Mouse (Mus musculus): Measurements from ENCODE around the gene Trim29.
A peak's percentile ranks its signal among the peaks of the same experiment; 100 is the strongest.

The Trim29 gene

DNA sequence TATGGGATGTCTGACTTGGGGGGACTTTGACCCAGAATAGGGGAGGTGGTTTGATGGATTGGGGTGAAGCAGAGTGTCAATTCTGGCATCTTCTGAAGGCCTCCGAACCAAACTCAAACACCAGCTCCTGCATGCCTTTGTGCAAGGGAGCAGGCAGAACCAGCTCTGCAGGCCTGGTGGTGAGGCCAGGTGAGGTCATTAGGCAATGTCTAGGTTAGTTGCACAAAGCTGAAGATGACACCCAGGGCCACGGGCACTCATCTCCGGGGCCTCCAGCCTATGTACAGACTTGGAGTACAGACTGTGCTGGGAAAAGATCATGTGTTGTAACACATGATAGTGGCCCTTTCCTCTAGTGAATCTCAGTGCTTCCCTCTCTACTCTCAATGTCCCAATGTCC is 3.2 kb downstream of the Trim29 start:
- DNase-seq (ENCODE audit: extremely low spot score, low spot score), result no peak

DNA sequence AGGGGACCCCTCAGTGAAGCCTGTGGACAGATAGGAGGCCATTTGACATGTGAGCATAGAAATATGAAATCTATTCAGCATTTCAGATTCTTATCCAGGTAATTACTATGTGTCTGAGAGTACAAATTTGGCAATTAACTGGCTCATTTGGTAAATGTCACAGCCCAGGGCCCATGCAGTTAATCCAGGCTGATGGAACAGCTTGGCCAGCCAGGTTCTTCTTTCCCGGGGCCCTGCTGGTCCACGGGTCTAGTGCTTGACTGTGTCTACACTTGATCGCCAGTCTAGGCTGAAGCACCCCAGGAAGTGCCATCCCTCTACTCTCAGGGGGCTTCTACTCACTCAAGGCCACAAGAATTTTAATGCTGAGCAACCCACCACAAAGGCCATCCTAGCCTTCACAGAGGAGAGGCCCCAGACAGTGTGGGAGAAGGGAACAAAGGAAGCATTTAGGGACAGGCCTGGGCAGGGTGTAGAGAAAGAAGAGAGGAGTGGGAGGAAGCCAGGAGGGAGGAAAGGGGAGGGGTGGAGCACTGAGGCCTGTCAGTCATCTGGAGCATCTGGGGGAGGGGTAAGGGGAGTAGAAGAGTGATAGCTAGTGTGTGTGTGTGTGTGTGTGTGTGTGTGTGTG is 4.8 kb downstream of the Trim29 start:
- DNase-seq (ENCODE audit: extremely low spot score, low spot score), result no peak

DNA sequence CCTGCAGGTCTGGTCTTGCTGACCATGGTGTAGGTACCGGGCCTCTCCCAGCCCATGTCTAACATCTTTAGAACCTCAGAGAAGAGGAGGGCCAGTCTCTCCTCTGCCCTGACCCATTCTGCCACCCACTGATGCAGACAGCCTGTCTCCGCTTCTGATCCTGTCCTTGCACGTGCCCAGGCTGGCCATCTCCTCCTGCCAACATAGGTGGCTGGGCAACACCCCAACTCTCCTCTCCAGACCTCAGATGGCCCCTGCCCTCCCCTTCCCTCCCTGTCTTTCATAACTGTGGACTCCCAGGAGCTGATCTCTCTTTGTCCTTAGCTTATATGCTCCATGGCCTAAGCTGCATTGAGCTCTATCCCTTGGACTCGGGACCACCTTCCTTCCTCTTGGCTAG is 5.8 kb downstream of the Trim29 start:
- DNase-seq (ENCODE audit: extremely low spot score, low spot score), result no peak

DNA sequence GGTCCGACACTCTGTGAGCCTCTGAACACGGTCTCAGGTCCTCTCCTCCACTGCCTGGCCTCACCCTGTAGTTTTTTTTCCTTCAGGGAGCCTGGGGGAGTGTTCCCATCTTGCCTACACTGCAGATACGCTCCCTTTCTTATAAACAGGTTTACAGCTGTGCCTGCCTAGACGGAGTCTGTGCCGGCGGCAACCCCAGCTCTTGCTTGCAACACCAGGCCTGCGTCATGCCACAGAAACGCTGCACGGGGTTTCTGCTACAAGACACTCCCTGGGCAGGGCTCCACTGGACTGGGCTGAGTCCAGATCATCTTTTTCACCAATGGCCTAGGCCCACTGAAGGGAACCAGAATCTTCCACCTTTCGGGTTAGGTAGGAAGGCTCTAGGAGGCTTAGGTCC is 8.0 kb downstream of the Trim29 start:
- no peak for DNase-seq (ENCODE audit: extremely low spot score, low spot score)

DNA sequence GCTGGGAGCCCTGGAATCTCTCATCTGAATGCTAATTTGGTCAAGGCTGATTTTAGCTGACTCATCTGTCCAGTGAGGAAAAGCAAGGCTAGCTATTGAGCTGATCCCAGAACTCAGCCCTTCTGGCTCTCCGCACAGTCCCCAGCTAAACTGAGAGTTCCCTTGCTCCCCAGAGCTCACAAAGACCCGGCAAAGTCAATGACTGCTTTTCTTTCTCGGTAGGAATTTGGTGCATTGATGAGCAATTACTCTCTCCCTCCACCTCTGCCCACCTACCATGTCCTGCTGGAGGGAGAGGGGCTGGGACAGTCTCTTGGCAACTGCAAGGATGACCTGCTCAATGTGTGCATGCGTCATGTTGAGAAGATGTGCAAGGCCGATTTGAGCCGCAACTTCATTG is 11.3 kb downstream of the Trim29 start:
- DNase-seq (ENCODE audit: extremely low spot score, low spot score), result no peak

DNA sequence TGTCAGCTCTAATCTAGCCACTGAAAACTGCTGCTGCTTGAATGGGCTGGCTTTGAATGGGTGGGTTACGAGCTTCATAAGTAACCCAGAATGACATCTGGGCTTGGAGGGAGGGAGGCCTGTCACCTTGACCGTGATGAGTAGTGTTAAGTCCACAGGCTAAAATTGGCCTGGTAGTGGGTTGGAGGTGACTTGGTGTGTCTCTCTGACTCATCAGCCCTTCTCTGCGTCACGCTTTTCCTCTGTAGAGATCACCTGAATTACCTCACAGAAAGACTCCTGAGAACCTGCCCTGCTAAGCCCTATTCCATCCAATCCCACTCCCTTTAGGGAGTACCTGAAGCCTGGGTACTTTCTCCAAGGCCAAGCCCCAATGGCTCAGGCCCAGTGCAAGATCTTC is 12.0 kb downstream of the Trim29 start:
- no peak for DNase-seq (ENCODE audit: extremely low spot score, low spot score)

DNA sequence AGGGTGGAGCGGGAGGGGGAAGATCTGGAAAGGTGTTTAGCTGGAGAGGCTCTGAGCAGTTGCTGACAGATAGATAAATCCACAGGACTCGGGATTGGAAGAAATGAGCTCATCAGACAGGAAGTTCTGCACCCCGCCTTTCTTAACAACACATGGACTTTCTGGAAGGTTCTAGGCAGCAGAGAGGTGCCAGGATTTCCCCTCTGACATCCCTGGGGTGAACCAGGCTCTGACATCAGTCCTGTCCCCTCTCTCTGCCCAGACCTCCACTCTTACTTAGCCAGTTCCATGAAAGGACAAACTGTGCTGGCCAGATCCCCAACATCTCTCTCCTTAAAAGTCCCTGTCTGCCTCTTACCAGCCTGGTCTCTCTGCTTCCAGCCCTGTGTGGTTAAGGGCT is 14.8 kb downstream of the Trim29 start:
- no peak for DNase-seq (ENCODE audit: extremely low spot score, low spot score)

DNA sequence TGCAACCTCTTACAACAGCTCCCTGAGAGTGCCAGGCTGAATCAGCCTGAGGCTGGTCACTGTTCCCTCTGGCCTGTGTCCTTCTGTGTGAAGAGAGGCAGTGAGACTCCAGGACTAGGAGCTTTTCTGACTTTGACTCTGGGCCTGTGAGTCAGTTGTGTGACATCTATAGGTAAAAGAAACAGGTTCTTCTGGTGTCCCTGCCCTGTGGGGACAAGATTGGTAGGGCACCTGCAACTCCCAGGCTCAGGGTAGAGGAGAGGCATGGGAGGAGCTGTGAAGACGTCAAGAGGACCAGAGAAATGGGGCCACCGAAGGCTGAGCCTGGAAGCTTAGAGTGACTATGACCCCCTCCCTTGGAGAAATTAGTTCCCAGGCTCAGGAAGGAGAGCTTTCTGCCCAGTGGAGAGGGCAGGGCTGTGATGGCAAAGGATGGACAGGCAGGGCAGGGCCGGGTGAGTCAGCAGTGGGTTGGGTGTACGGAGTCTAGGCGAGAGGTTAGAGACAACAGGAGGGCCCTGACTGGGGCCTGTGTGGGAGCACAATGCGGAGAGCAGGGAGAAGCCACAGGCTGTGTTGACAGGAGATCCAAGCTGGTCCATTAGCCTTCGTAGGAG is 15.5 kb downstream of the Trim29 start:
- no peak for DNase-seq (ENCODE audit: extremely low spot score, low spot score)

DNA sequence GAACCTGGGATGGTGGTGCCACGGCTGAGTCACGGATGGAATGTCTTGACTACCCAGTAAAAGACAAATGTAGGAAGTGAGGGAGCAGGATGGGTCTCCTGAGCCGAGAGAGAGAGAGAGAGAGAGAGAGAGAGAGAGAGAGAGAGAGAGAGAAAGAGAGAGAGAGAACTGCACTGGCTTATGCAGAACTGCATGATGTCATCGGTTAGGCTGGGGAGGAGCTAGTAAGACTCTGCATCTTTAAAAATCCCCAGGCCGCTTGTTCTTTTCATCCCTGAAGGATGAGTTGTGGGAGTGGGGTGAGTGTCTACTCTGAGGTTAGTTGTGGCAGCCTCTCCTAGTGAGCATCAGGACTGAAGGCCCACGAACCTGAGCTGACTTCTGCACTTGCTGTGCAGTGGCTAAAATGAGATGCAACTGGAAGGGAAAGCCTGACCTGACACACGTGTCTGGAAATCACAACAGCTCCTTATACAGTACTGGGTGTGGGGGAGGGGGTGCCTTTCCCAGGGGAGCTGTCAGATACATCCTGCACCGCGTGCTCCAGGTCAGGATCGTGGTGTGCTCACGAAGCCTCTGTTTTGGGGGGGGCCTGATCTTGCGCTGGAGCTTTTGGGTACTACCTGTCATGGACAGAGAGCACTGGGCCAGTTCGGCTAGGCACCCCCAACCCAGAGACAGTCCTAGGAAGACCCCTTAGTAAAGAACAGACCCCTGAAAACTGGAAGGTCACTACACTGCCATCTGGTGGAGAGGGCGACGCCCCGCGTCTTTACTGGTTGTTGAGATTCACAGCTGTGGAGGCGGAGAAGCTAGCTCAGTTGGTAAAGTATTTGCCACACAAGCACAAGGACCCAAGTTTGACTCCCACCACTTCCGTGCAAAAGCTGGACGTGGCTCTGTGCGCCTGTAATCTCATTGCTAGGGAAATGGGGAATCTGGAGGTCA is 16.8 kb downstream of the Trim29 start:
- peak; percentile 60 for DNase-seq (ENCODE audit: extremely low spot score, low spot score)

DNA sequence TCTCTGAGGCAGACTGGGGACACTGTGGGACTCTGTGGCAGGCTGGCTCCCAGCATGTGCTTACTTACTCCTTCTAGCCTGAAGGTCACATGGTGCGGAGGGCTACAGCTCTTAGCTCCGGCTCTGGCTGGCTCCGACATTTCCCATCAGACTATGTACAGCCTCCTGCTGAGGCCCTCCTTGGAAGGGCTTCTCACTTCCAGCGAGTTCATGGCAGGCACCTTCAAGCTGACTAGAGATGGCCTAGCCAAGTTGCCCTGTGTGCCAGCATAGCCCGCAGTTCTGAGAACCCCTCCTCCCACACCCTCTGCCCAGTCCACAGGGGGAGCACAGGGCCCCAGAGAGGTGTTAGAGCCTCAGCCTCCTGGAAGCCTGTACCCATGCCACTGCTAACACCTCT is 19.8 kb downstream of the Trim29 start:
- DNase-seq (ENCODE audit: extremely low spot score, low spot score), result no peak

DNA sequence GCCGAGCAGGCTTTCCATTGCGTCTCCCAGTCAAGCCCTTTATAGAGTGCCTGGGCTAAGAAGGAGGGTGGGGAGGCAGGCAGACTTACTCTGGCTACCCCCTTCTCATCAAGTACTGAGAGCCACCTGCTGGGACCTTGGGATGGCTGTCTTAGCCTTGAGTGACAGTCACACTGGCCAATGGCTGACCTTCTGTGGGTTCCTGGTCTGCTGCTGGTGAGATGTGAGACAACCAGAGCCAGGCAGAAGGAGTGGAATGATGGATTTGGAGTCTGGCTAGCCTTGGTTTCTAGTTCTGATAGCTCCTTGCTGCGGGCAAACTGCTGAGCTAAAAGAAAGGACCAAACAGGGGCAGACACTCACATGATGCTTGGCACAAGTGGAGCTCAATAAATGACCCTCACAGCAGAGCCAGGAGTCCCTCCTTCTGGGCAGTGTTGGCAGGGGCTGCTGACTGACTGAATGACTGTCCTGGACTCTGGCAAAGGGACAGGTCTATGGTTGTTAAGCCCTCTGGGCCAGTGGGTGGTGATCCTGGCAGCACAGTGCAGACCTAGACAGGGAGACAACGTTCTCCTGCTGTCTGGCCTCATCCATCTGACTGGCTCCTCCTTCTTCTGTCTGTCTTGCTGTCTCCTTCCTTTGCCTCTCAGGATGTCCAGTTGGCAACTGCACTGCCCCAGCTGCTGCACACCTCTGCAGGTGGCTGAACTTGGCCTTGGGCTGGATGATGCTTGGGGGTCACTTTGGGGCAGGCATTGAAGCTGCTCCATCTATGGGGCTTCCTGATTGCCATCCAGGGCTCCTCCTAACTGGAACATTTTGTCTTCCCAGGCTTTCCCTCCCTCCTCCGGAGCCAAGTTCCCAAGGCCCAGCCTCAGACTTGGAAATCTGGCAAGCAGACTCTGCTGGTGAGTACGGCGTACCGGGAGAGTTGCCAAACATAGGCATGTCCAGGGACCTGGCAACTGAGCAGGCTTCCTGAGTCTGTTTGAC is 21.1 kb downstream of the Trim29 start:
- DNase-seq (ENCODE audit: extremely low spot score, low spot score), result no peak

DNA sequence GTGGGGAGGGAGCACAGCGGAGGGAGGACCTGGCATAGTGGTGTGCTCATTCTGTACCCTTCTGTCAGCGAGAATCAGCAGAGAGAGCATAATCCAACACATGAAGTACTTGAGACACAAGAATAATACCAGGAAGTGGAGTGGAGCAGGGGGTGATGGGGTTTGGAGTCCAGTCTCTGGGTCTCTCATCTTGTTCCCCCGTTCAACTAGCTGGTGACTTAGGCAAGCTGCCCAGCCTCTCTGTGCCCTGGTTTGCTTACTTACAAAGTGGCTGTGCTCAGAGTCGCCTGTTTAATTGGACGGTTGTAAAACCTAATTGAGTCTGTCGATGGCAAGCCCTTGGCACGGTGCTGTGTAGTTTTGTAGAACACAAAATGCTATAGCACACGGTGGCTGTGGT is 23.8 kb downstream of the Trim29 start:
- no peak for DNase-seq (ENCODE audit: extremely low spot score, low spot score)

DNA sequence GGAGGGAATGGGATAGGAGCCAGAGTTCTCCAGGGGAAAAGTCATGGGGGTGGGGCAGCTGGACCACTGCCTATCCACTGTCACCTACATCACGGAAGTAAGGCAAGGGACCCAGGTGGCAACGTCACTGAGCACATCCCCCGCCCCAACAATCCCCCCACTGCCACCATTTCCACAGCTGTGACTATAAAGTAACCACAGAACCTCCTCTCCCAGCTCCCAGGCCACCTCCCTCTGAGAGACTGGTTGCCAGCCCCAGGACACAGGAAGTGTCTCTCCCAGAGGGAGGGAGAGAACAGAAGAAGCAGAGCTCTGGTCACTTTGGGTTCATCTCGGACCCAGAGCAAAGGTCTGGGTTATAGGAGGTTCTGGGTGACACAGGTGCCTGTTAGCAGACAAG is 27.0 kb downstream of the Trim29 start:
- no peak for DNase-seq (ENCODE audit: extremely low spot score, low spot score)

DNA sequence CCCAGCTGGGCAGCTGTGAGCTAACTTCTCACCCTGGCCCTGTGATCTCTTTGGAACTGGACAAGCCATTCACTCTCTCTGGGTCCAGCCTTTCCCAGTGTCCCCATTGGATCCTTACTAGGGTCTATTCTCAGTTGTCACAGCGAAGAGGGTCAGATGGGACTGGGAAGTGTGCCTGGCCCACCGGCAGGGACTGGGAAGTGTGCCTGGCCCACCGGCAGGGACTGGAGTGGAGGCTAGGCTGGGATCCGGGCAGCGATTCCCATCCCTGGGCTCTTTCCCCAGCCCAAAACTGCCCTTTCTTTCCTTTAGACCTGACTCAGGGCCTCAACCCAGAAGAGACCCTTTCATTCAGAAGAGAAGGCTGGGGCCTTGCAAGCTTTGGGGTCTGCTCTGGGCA is 27.4 kb downstream of the Trim29 start:
- no peak for DNase-seq (ENCODE audit: extremely low spot score, low spot score)

DNA sequence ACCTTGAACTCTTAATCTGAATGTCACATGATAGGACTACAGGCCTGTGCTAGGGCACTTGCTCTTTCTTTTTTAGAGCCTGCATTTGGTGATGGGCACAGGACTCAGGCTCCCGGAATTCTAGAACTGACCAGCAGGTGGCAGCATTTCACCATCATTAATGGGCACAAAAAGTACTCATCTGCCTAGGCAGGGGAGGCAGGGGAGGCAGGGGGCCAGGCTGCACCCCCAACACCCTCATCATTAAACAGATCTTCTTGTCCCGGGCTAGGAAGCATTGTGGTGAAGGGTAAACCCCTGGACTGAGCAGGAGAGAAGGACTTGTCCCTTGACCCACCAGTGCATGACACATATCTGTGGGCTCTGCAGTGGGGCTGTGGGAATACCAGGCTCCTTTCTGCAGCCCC is 29.0 kb downstream of the Trim29 start:
- DNase-seq (ENCODE audit: extremely low spot score, low spot score), result peak; percentile 84

DNA sequence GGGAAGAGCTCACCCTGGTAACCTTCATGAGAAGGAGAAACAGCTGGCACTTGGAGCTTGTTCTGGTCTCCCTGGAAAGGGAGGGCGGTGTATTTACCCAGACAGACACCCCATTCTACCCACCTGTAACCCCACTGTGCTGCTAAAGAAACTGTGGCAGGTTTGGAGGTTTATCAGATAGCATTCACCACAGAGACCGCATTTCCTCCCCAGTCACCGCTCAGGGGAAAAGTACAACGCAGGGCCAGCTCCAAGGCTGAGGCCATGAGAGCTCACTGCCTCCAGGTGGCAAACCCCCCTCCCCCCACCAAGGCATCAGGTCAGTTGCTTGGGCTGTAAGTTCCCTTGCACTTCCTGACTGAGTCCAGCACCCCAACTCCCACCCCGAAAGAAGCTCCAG is 39.4 kb downstream of the Trim29 start:
- no peak for DNase-seq (ENCODE audit: extremely low spot score, low spot score)

DNA sequence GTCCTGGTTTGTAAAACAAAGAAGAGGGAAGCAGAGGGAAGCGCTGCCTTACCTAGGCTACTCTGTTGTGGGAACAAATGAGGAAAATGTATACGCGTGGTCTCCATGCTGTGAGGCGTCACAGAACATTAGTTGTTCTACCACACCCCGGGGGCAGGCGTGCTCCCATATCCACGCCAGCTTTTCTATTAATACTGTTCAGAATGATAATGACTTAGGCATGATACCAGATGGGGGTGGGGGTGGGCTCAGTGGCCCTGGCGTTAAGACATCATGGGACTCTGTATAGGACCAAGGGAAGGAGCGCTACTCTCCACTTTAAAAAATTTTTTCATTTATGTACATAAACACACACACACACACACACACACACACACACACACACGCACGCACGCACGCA is 40.4 kb downstream of the Trim29 start:
- no peak for DNase-seq (ENCODE audit: extremely low spot score, low spot score)

DNA sequence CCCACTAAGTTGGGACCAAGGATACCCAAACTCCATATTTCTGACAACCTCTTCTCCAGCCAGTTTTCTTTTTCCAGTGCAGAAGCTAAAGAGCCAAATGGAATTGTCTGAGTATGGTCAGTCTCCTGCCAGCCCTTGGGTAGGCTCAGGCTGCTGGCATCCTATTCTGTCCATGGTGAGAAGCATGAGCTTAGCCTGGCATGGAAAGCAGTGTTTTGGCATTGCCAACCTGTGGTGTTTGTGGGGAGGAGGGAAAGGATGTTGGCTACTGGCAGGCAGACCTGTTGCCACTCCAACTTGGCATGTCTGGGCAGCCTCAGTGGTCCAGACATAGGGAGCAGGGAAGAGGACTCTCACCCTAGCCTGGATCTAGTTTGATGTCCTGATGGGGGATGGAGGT is 46.4 kb downstream of the Trim29 start:
- DNase-seq (ENCODE audit: extremely low spot score, low spot score), result no peak

DNA sequence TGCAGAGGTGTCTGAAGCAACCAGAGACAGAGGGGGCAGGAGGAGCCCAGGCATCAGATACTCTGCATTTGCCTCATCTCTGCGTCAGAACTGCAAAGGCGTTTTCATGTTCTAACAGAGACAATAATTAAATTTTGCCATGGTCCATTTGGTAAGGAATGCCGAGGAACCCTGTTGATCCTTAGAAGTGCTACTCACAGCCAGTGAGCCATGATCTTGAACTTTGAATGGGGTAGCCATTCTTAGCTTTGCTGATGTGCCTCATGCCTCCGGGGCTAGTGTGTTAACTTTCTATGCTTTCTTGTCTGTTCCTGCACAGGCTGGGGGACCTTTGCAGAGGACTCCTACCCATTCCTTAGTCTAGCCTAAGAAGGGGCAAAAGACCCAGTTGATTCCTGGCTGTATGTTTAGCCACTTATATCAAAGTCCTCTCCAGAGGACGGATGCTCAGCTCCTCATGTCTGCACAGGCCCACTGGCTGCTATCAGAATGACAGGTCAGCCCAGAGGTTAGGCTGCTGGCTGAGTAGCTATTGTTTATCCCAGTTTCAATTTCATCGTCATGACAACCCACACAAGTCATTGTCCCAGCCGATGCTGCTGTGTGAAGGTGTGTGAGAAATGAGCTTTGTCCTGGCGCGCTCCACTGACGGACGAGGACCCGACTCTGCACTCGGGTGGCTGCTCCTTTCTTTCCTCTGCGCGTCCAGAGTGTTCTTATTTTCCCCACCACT is 48.1 kb downstream of the Trim29 start:
- DNase-seq (ENCODE audit: extremely low spot score, low spot score), result no peak

DNA sequence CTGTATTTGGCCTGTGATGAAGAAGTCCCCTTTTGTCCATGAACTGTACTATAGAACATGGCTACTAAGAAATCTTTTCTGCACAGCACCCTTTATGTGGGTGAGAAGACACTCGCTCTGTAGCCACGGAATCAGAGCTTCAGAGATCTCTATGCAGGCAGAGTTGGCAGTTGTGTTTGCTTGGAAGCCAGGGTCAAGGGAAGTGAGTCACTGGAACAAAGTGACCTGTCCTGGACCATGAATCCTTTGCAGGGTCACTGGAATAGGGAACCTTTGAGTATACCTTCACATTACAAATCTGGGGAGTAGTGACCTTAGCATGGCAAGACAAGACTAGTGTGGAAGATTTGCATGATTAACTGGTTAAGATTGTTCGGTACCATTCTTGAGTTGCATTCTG is 58.1 kb downstream of the Trim29 start:
- DNase-seq (ENCODE audit: extremely low spot score, low spot score), result no peak

DNA sequence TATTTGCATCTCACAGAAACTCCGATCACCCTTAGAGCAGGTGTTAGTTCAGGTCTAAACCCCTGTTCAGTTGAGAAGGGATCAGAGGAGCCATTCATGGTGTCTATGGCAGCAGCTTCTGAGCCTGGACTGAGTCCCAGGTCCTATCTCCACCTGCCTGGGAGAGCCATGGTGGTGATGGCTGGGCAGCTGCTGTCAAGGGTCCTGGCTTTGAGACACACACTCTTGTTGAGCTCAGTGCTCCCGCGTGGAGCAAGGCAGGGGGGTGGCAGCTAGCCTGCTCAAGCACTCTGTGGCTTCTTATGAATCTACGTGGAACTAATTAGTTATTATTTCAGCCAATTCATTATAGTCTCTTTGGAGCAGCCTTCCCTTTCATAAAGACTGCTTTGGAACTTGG is 73.2 kb downstream of the Trim29 start:
- no peak for DNase-seq (ENCODE audit: extremely low spot score, low spot score)

All from neural tube, embryonic 10.5 days (tissue).